Mouse (Mus musculus): ENCODE results near the gene Calhm1. TPM values are rescaled to one million over a fixed set of nuclear protein-coding genes. Genes with fewer than 3 reads are reported as not detected.
A peak's percentile ranks its signal among the peaks of the same experiment; 100 is the strongest.

The Calhm1 gene
- polyA plus RNA-seq (2014; fragmentation: Nextera tagmentation; extraction: Ambion mirVana) = not detected in 2 replicates

GRCm38 (mm10) chr19:47144154-47144553 lies at the start of gene Calhm1:
Gene Calhm1 (minus strand): TSS chr19:47144254.
- Histone ChIP-seq H3K9ac (ENCODE audit: low read depth, low read length) (no peak within 1 kb of the TSS), H3K36me3 (ENCODE audit: control insufficient read depth, insufficient read depth, low read length) (no peaks in the 10 kb centered on the region), H3K4me2 (no peak within 1 kb of the TSS), H3K4me3 (ENCODE audit: low read depth, low read length) (no peak within 1 kb of the TSS), H3K27me3 (ENCODE audit: control insufficient read depth, insufficient read depth, low read length) (peaks cover 5% of the 10 kb centered on the region), H3K27ac (ENCODE audit: low read depth, low read length) (no peak within 1 kb of the TSS), H3K4me1 (ENCODE audit: control insufficient read depth, insufficient read depth, low read length) (no peaks in the 10 kb centered on the region), H3K9me3 (replicated peaks; ENCODE audit: control insufficient read depth, low read length) (no peaks in the 10 kb centered on the region)
- WGBS (ENCODE audit: insufficient replicate concordance) = 92% methylated on average over 6 of the region's 6 CpGs
- ATAC-seq (replicated peaks; ENCODE audit: insufficient number of reproducible peaks, low FRiP score, low TSS enrichment) = no peak

GRCm38 (mm10) chr19:47192158-47192557 lies 48.1 kb upstream of the Calhm1 start:
- WGBS (ENCODE audit: insufficient replicate concordance) = 86% methylated on average over 5 of the region's 5 CpGs

DNA sequence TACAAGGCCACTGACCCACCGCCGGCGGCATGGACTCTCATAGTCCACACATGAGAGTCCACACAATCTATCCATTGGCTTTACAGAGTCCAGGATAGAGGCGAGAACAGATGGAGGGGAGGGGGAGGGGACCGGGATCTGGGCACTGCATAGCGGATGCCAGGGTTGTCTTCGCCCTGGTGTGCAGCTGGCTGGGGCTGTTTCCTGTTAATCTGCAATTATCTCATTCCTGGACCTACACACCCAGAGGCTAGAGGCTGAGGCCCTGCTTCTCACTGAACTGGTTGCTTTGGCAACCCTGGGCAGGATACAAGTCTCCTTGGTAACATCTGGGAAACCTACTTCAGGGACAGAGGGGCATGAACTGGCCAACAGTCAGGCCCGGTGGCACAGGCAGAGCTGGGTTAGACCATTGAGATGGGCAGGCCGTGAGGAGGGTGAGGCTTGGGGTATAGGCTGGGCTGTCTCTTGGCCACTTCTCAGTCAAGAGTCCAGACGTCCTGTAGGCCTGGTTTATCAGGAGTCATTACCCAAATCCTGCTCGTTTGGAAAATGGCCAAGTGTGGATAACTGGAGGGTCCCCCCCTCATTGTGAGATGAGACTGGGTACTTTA lies 44.6 kb upstream of the Calhm1 start:
- H3K36me3 ChIP-seq (ENCODE audit: control insufficient read depth, insufficient read depth, low read length) = no peaks in the 10 kb centered on the region
- 68% methylated on average over 11 of the region's 11 CpGs for WGBS (ENCODE audit: insufficient replicate concordance)
- no peak overlapping the region for H3K4me2 ChIP-seq
- H3K27ac ChIP-seq (ENCODE audit: low read depth, low read length) = no peak overlapping the region
- no peaks in the 10 kb centered on the region for H3K9me3 ChIP-seq (replicated peaks; ENCODE audit: control insufficient read depth, low read length)
- H3K4me1 ChIP-seq (ENCODE audit: control insufficient read depth, insufficient read depth, low read length) = peaks cover 5% of the 10 kb centered on the region; the same call in 1 of the 2 replicates
- ATAC-seq (replicated peaks; ENCODE audit: insufficient number of reproducible peaks, low FRiP score, low TSS enrichment) = 0 out of 2 replicates have a peak, but pooled peaks have one; percentile 31
- H3K9ac ChIP-seq (ENCODE audit: low read depth, low read length) = no peak overlapping the region
- H3K4me3 ChIP-seq (ENCODE audit: low read depth, low read length) = no peak overlapping the region
- H3K27me3 ChIP-seq (ENCODE audit: control insufficient read depth, insufficient read depth, low read length) = no peaks in the 10 kb centered on the region

More at GRCm38 (mm10) chr19:47192158-47192557, 48.1 kb upstream of the Calhm1 start:
- no peak for ATAC-seq (replicated peaks; ENCODE audit: insufficient number of reproducible peaks, low FRiP score, low TSS enrichment)
- no peak overlapping the region for H3K4me2 ChIP-seq
- no peak overlapping the region for H3K4me3 ChIP-seq (ENCODE audit: low read depth, low read length)
- H3K27me3 ChIP-seq (ENCODE audit: control insufficient read depth, insufficient read depth, low read length) = no peaks in the 10 kb centered on the region
- no peaks in the 10 kb centered on the region for H3K36me3 ChIP-seq (ENCODE audit: control insufficient read depth, insufficient read depth, low read length)
- no peak overlapping the region for H3K9ac ChIP-seq (ENCODE audit: low read depth, low read length)
- H3K9me3 ChIP-seq (replicated peaks; ENCODE audit: control insufficient read depth, low read length) = no peaks in the 10 kb centered on the region
- H3K27ac ChIP-seq (ENCODE audit: low read depth, low read length) = no peak overlapping the region
- peaks cover 5% of the 10 kb centered on the region; the same call in 1 of the 2 replicates for H3K4me1 ChIP-seq (ENCODE audit: control insufficient read depth, insufficient read depth, low read length)

DNA sequence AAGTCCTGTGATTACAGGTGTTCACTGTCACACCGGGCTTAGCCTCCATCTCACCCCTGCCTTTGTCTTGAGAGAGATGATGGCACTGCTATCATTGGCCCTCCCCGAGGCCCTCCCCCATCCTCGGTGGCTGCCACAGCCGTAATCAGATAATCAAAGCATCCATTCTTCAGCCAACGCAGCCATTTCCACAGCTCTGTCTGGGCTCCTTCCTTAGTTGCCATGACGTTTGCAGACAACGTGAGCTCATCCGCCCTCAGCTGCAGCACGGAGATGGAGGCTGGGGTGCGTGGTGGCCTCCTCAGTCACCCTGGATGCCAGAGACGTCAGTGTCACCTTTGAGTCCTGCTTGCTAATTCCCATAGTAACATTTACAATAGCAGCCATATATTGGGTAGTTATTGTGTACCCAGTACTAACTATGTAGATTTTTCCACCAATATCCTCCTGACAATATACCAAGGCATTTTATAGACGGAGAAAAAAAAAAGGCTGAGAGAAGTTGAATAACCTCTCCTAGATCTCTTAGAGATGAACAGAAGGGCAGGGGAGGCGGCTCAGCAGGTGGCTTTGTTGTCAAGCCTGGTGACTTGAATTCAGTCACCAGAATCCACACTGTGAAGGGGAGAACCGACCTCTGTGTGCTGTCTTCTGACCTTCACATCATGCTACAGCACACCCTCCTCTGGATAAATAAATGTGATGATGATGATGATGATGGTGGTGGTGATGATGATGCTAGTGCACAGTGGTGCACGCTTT lies 42.6 kb upstream of the Calhm1 start:
- peaks cover under 1% of the 10 kb centered on the region for H3K27me3 ChIP-seq (ENCODE audit: control insufficient read depth, insufficient read depth, low read length)
- H3K27ac ChIP-seq (ENCODE audit: low read depth, low read length) = no peak overlapping the region
- H3K9ac ChIP-seq (ENCODE audit: low read depth, low read length) = no peak overlapping the region
- no peak overlapping the region for H3K4me3 ChIP-seq (ENCODE audit: low read depth, low read length)
- WGBS (ENCODE audit: insufficient replicate concordance) = 42% methylated on average over 15 of the region's 15 CpGs
- peaks cover 6% of the 10 kb centered on the region for H3K9me3 ChIP-seq (replicated peaks; ENCODE audit: control insufficient read depth, low read length)
- ATAC-seq (replicated peaks; ENCODE audit: insufficient number of reproducible peaks, low FRiP score, low TSS enrichment) = no peak
- no peak overlapping the region for H3K4me2 ChIP-seq
- H3K4me1 ChIP-seq (ENCODE audit: control insufficient read depth, insufficient read depth, low read length) = peaks cover 5% of the 10 kb centered on the region; the same call in 1 of the 2 replicates
- H3K36me3 ChIP-seq (ENCODE audit: control insufficient read depth, insufficient read depth, low read length) = no peaks in the 10 kb centered on the region

- Histone ChIP-seq H3K9me3 (replicated peaks; ENCODE audit: control insufficient read depth, low read length) (peaks cover 8% of the 10 kb centered on the region), H3K27ac (ENCODE audit: low read depth, low read length) (no peak overlapping the region), H3K9ac (ENCODE audit: low read depth, low read length) (no peak overlapping the region), H3K4me3 (ENCODE audit: low read depth, low read length) (no peak overlapping the region), H3K27me3 (ENCODE audit: control insufficient read depth, insufficient read depth, low read length) (peaks cover 17% of the 10 kb centered on the region), H3K4me1 (ENCODE audit: control insufficient read depth, insufficient read depth, low read length) (peaks cover 5% of the 10 kb centered on the region; the same call in 1 of the 2 replicates), H3K36me3 (ENCODE audit: control insufficient read depth, insufficient read depth, low read length) (no peaks in the 10 kb centered on the region), H3K4me2 (no peak overlapping the region)
- no peak for ATAC-seq (replicated peaks; ENCODE audit: insufficient number of reproducible peaks, low FRiP score, low TSS enrichment)
- WGBS (ENCODE audit: insufficient replicate concordance) = 55% methylated on average over 4 of the region's 4 CpGs
Measured at GRCm38 (mm10) chr19:47184736-47185135, 40.7 kb upstream of the Calhm1 start.

DNA sequence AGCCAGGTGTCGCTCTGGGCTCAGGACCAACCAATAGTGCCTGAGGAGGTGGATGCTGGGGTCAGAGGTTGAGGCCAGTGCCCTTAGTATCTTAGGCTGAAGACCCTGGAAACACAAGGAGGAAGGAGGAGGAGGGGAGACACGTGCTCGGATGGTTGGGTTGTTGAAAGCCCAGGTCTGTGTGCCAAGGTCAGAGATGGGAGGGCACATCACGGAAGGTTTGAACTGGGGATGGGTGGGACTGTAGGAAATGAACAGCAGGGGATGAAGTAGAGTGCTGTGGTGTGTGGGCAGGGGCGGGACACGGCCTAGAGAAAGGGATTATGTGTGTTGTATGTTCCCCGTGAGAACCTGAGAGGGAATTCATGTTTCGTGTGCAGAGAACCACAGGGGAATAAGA lies 40.2 kb upstream of the Calhm1 start:
- Histone ChIP-seq H3K9me3 (replicated peaks; ENCODE audit: control insufficient read depth, low read length) (peaks cover 8% of the 10 kb centered on the region), H3K4me1 (ENCODE audit: control insufficient read depth, insufficient read depth, low read length) (peaks cover 5% of the 10 kb centered on the region; the same call in 1 of the 2 replicates), H3K27me3 (ENCODE audit: control insufficient read depth, insufficient read depth, low read length) (peaks cover 23% of the 10 kb centered on the region), H3K27ac (ENCODE audit: low read depth, low read length) (no peak overlapping the region), H3K36me3 (ENCODE audit: control insufficient read depth, insufficient read depth, low read length) (no peaks in the 10 kb centered on the region), H3K9ac (ENCODE audit: low read depth, low read length) (no peak overlapping the region), H3K4me3 (ENCODE audit: low read depth, low read length) (no peak overlapping the region), H3K4me2 (no peak overlapping the region)
- no peak for ATAC-seq (replicated peaks; ENCODE audit: insufficient number of reproducible peaks, low FRiP score, low TSS enrichment)
- WGBS (ENCODE audit: insufficient replicate concordance) = 61% methylated on average over 8 of the region's 8 CpGs

- H3K4me1 ChIP-seq (ENCODE audit: control insufficient read depth, insufficient read depth, low read length) = no peaks in the 10 kb centered on the region
- ATAC-seq (replicated peaks; ENCODE audit: insufficient number of reproducible peaks, low FRiP score, low TSS enrichment) = no peak
- no peaks in the 10 kb centered on the region for H3K36me3 ChIP-seq (ENCODE audit: control insufficient read depth, insufficient read depth, low read length)
- H3K27ac ChIP-seq (ENCODE audit: low read depth, low read length) = no peak overlapping the region
- H3K4me2 ChIP-seq = no peak overlapping the region
- peaks cover 42% of the 10 kb centered on the region for H3K27me3 ChIP-seq (ENCODE audit: control insufficient read depth, insufficient read depth, low read length)
- peaks cover 8% of the 10 kb centered on the region for H3K9me3 ChIP-seq (replicated peaks; ENCODE audit: control insufficient read depth, low read length)
- no peak overlapping the region for H3K9ac ChIP-seq (ENCODE audit: low read depth, low read length)
- WGBS (ENCODE audit: insufficient replicate concordance) = 19% methylated on average over 8 of the region's 8 CpGs
- no peak overlapping the region for H3K4me3 ChIP-seq (ENCODE audit: low read depth, low read length)
Measured at GRCm38 (mm10) chr19:47180011-47180410, 36.0 kb upstream of the Calhm1 start.

DNA sequence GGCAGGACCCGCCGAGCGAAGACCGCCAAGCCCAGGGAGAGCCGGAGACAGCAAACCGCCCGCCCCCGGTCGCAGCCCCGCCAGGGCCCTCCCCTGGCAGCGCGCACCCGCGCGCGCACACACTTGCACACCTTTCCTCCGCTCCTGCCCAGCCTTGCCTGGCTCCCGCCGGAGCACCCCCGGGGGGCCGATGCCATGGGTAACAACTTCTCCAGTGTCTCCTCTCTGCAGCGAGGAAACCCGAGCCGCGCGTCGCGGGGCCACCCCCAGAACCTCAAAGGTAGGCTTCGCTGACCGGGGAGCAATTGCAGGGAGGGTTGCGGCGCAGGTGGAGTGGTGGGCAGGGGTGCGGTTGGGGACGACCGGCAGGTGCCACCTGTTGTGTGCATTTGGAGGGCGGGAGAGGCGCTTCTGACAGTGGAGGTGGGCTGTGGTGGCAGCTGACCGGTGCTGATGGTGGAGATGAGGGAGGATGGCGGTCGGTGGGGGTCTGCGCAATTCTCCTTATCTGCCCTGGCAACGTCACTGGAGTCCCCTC lies 35.3 kb upstream of the Calhm1 start:
- H3K9ac ChIP-seq (ENCODE audit: low read depth, low read length) = peak overlapping the region; percentile 34; the same call in 1 of the 2 replicates
- no peak overlapping the region for H3K27ac ChIP-seq (ENCODE audit: low read depth, low read length)
- 0% methylated on average over 27 of the region's 42 CpGs for WGBS (ENCODE audit: insufficient replicate concordance)
- H3K36me3 ChIP-seq (ENCODE audit: control insufficient read depth, insufficient read depth, low read length) = no peaks in the 10 kb centered on the region
- ATAC-seq (replicated peaks; ENCODE audit: insufficient number of reproducible peaks, low FRiP score, low TSS enrichment) = peak; percentile 41; the same call in 1 of the 2 replicates
- H3K9me3 ChIP-seq (replicated peaks; ENCODE audit: control insufficient read depth, low read length) = peaks cover 8% of the 10 kb centered on the region
- H3K4me2 ChIP-seq = peak overlapping the region; percentile 85
- peaks cover 42% of the 10 kb centered on the region for H3K27me3 ChIP-seq (ENCODE audit: control insufficient read depth, insufficient read depth, low read length)
- H3K4me3 ChIP-seq (ENCODE audit: low read depth, low read length) = peak overlapping the region; percentile 50
- H3K4me1 ChIP-seq (ENCODE audit: control insufficient read depth, insufficient read depth, low read length) = no peaks in the 10 kb centered on the region
